Mouse (Mus musculus): ENCODE data around the gene 4933405L10Rik. TPM values are rescaled to one million over a fixed set of nuclear protein-coding genes. Genes with fewer than 3 reads are reported as not detected.

Gene 4933405L10Rik
- total RNA-seq, 2 experiments from 2014 or later = not detected

DNA sequence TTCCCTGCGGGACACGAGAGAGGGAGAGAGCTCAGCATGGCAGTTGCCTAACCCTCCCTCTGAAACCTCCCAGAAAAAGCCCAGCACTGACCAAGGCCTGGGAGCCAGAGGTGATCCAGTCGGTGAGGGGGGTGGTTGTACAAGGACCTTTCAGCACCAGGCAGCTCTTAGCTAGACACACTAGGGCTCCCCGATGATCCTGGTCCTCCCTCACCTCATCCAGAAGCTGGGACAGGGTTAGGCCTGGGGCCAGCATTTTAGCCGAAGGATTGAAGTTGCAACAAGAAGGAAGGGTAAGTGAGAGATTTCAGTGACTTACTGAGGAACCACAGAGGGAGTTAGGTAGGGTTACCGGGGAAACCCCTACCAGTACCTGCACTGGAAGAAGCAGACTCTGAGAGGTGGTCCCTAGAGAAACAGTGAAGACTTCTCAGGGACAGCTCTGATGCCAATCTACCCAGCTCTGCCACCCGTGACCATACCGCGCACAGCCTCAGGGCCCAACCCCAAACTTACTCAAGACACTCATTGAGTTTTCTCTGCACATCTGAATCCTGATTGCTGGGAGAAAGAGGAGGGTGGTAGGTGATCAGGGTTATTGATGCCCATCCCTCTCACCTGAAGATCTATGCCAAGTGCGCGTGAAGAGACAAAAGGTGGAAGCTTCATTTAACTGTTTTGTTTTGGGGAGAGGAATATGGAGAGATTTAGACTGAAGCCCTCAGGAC lies 7.8 kb upstream of the 4933405L10Rik start:
- no peak for DNase-seq
- intact Hi-C loops (cut with DNase I; ENCODE audit: low total_unique reads) = no loop called here

DNA sequence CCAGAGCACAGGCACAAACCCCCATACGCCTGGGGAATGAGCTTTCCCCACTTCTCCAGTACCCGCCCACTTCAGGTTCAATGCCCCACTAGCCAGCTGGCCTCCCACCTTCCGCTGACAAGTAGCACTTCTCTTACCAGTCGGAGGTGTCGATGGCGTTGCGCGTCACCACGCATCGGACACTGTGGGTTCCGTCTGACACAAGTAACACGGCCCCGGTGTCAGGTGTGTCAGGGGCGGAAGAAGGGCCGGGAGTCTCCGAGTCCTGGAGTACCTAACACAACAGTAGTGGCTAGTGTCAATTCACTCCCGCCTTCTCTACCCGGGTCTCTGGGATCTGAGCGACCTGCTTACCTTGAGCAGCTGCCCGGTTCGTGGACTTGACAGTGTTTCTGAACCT lies 6.9 kb upstream of the 4933405L10Rik start:
- intact Hi-C loops (cut with DNase I; ENCODE audit: low total_unique reads) = no loop called here
- peak; percentile 37 for DNase-seq

DNA sequence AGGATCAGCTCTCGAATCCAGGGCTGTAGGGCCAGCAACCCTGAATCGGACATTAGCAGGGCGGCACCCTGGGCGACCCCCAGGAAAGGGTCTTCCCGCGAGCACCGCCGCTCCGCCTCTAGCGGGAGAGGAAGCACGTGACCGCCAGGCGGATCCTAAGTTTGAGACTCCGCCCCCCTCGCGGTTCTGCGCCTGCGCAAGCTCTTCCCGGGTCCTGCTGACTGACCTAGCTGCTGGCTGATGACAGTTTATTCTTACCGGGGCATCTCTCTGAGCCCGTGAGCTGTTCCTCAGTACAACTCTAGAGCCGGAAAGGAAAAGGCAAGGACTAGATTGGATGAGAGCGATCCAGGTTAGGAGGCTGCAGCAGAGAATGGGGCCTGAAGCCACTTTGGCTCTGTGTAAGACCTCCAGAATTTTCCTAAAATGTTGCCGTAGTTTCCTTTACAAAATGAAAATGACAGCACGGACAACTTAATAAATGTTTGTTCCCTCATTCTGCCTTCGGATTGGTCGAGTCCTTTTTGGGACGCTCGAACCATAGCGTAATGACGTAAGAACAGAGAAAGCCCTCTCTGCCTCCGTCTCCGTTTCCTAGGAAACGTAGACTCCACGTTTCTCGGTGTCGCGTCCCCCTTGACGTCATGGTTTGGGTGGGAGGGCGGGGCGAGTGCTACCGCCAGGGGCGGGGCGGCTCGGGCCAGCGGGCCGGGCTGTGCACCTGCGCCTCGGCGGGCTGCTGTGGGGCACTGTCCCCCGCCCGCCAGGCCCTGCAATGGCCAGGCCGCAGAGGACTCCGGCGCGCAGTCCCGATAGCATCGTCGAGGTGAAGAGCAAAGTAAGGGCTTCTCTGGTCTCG lies 6.3 kb upstream of the 4933405L10Rik start, which contains the start of the genes Acd and Pard6a:
Gene Acd (minus strand): TSS at position 137 of the 859 bp plus-strand sequence.
Gene Pard6a (plus strand): TSS at position 183 of the 859 bp plus-strand sequence.
- intact Hi-C loops (cut with DNase I; ENCODE audit: low total_unique reads) = no loop called here
- peak; percentile 95 for DNase-seq

DNA sequence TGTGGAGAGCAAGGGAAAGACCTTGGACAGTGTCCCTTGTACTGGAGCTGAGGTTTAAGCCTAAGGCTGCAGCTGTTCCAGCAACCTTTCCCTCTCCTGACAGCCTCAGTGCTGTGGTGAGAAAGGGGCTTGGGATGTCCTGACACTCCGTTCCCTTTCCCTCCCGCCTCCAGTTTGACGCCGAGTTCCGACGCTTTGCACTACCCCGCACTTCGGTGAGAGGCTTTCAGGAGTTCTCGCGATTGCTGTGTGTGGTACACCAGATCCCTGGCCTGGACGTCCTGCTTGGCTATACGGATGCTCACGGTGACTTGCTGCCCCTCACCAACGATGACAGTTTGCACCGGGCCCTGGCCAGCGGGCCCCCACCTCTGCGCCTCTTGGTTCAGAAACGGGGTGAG lies 5.5 kb upstream of the 4933405L10Rik start:
- DNase-seq = no peak
- intact Hi-C loops (cut with DNase I; ENCODE audit: low total_unique reads) = no loop called here

DNA sequence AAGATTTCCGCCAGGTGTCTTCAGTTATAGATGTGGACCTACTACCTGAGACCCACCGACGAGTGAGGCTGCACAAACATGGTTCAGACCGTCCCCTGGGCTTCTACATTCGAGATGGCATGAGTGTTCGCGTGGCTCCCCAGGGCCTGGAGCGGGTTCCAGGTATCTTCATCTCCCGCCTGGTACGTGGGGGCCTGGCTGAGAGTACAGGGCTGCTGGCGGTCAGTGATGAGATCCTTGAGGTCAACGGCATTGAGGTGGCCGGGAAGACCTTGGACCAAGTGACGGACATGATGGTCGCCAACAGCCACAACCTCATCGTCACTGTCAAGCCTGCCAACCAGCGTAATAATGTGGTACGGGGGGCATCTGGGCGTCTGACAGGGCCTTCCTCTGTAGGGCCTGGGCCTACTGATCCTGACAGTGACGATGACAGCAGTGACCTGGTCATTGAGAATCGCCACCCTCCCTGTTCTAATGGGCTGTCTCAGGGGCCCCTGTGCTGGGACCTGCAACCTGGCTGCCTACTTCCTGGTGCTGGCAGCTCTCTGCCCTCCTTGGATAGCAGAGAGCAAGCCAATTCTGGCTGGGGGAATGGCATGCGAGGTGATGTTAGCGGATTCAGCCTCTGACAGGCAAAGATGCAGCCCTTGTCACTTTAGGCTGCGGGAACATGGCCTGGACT lies 4.6 kb upstream of the 4933405L10Rik start:
- intact Hi-C loops (cut with DNase I; ENCODE audit: low total_unique reads) = no loop called here
- DNase-seq = no peak

DNA sequence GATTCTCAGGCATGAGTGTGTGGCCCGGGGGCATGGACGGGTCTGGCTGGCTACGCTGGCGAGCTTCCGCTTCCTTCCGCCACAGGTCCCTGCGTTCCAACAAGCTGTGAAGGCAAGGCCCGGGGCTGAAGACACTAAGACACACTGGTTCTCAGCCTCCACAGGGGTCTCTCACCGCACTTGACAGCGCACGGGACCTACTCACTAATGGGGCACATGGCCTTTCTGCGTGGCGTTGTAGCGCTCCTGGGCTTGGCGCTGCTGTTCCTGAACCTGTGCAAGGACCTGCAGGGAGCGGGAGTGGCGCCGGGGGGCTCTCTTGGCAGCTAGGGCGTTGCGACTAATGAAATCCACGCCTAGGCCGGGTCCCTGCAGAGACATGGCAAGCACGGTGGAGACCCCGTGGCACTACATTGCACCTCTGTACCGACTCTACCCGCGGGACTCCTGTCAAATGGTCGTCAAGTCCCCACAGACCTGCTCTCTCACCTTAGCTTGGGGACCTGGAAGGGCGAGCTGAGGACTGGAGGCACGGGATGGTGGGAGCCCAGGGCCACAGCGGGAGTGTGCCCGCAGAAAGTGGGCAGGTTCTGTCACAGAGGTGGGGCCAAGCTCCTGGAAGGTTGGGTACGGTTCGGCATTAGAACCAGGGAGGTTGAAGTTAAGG lies 3.2 kb upstream of the 4933405L10Rik start:
- DNase-seq = no peak
- intact Hi-C loops (cut with DNase I; ENCODE audit: low total_unique reads) = no loop called here

DNA sequence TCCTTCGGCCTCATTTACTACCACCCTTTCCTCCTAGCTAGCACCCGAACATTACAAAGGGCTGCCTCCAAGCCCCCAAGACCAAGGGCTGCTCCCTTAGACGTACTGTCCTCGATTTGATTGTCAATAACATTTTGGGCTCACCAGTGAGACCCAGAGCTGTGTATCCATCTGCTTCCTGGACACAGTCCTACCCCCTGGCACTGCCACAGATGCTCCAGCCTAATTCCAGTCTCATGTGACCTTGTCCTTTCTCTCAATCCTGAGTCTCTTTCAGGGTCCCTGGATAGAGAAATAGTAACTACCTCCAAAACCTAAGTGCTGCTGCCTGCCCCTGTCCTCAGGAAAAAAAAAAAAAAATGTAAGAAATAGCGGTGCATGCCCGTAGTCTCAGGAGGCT lies 2.5 kb upstream of the 4933405L10Rik start:
- intact Hi-C loops (cut with DNase I; ENCODE audit: low total_unique reads) = no loop called here

DNA sequence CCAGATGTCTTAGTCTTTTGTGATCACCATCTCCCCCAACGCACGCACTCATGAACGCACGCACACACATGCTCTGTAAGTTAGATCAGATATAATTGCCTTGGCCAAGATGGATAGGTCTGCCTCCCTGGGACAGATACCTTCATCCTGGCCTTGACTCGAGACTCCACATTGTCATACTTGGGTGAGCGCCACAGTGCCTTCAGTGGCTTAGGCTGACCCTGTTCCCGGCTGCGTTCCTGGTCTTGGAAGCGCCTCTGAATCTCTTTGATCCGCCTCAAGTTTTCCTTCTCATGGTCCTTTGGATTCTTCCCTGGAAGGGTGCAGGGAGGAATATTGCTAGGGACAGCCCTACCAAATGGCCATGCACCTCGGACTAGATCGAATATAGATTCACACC lies 1.0 kb upstream of the 4933405L10Rik start:
- intact Hi-C loops (cut with DNase I; ENCODE audit: low total_unique reads) = no loop called here
- no peak for DNase-seq

More for the DNA sequence above, 2.5 kb upstream of the 4933405L10Rik start:
- DNase-seq = no peak

DNA sequence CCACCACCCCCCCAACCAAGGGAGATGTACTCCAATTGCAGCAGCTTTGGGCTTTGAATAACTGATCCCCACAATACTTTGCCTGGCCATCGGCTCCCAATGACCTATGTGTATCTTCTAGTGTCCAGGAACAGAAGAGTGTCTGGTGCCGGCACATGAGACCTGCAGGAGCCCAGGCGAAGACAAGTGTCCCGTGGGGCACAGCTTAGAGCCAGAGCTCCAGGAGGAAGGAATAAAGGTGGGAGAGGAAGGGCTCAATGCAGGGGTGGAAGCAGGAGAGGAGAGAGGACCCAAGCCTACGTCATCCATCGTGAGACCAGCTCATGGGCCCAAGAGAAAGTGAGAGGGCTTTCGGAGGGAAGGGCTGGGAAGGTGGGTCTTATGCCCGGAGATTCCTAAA lies 1.2 kb downstream of the 4933405L10Rik start:
- intact Hi-C loops (cut with DNase I; ENCODE audit: low total_unique reads) = no loop called here
- no peak for DNase-seq

DNA sequence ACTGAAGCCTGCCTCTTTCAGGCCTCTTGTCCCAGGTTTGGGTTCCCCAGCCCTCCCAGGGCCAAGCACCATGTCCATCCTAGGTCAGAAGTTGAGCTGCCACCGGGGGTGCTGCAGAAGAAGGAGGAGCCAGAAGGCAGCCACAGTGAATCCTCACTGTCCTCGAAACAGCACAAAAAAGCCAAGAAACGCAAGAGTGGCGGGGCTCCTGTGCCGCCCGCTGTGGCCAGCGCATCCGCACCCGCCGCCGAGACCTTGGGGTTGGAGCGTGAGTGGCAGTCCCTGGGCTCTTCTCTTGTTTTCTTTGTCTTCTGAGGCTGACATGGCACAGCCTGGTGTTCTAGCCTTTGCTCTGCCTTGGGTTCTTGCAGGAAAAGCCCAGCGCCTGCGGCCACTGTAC lies 1.9 kb downstream of the 4933405L10Rik start:
- DNase-seq = no peak
- intact Hi-C loops (cut with DNase I; ENCODE audit: low total_unique reads) = no loop called here

DNA sequence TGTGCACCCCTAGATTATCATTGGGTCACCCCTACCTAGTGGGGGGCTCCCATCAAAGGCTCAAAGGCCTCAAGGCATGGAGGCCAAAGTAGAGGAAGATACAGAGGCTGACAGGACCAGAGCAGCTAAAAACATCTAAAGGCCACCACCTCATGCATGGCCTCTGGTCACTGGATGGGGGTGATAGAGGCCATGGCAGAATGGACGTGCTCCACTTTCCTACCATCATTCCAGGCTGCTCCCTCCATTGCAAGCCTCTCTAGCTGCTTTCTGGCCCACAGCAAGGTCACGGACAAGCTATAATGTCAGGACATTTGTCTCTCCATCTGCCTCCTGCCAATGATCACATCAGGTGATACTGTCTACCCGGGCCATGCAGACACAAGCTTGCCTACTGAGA lies 4.8 kb downstream of the 4933405L10Rik start:
- no peak for DNase-seq
- intact Hi-C loops (cut with DNase I; ENCODE audit: low total_unique reads) = loop anchor here (5.0 kb wide), 2 partner anchors 120 to 215 kb away; no protein-coding TSS in a partner anchor

DNA sequence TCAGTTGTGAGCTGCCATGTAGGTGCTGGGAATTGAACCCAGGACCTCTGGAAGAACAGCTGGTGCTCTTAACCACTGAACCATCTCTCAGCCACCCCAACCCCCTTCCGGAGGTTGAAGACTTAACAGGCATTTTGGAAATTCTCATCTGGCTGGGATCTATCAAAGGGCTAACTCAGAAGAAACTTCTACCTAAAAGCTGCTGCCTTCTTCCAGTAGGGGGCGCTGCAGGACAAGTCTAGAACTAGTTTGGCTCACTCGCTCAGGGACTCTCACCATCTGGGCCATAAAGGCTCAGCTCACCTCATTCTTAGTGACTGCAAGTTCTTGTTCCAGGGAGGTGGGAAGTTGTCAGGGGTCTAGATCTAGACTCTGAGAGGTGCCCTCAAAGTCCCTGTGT lies 6.7 kb downstream of the 4933405L10Rik start:
- intact Hi-C loops (cut with DNase I; ENCODE audit: low total_unique reads) = loop anchor here (5.0 kb wide), 2 partner anchors 118 to 213 kb away; no protein-coding TSS in a partner anchor
- peak; percentile 87 for DNase-seq

DNA sequence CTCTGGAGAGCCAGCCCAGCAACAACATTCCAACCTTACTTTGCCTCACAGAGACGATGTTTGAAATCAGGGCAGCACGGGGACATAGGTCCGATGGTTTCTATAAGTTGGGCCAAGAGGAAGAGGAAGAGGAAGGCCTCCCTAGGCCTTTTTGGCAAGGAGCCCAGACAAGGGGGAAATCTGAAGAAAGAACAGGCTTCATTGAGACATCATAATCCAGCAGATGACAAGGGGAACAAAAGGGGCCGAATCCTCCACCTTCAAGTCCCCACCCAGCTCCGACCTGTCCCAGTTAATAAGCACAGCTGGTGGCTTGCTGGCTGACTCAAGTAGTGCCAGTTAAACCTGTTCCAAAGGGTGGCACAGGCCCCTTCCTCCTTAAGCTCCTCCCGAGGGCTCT lies 7.6 kb downstream of the 4933405L10Rik start:
- intact Hi-C loops (cut with DNase I; ENCODE audit: low total_unique reads) = no loop called here
- no peak for DNase-seq

DNA sequence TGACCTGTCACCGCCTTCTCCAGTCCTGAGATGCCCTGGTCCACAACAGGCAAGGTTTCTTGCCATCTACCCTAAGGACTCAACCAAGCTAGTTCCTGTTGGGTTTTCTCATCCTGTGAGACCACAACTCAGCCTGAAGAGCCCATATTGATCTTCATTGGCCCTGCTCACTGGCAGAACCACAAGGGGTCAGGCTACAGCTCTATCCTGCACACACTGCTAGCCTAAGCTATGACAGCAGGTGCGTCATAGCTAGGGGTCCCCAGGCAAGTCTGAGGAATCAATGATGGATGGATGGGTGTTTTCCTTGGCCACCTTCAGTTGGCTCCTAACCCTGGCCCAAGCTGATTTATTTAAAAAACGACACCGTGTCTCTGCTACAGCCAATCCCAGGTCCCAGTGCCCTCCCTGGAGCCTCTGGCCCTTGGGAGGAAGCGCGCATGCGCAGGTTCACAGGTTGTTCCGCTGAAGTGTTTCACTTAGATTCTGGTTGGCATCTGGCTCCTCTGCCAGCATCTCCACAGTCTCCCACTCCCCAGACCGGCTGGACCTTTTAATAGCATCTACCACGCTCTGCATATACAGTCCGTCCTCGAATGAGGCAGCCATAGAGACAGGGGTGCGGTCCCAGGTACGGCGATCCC lies 9.0 kb downstream of the 4933405L10Rik start:
- DNase-seq = no peak
- intact Hi-C loops (cut with DNase I; ENCODE audit: low total_unique reads) = no loop called here

DNA sequence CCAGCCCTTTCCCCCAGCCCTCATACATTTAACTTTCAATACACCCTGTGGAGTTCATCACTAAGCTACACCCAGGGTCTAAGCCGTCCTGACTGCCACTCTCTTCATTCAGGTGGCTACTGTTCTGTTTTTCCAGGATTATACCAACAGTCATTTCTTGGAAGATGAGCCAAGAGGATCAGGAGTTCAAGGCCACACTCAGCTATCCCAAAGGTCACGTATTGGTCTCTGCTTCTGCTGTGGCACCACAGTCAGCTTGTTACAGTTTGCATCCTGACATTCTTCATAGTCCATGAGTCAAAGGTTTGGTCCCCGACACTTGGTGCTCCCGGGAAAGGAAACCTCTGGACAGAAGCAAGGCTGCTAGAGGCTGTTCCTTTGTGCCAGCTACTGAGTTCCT lies 12.2 kb downstream of the 4933405L10Rik start:
- intact Hi-C loops (cut with DNase I; ENCODE audit: low total_unique reads) = no loop called here

DNA sequence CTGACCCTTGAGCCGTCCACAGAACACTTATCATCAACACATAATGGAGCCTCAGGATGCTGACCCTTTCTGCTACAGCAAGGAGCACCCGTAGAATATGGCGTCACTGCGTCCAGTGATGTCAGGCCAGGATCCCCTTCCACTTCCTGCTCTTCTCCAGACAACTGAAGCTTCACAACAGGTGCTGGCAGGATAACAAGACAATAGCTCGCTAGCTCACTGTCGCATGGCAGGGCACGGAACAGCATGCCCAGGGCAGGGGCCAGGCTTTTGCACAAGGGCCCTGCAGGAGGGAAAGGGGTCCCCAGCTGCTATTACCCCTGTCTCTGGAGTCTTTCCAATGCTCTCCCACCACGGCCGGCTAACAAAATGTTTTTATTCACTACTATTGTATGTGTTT lies 15.4 kb downstream of the 4933405L10Rik start:
- intact Hi-C loops (cut with DNase I; ENCODE audit: low total_unique reads) = no loop called here
- no peak for DNase-seq

More for the DNA sequence above, 12.2 kb downstream of the 4933405L10Rik start:
- no peak for DNase-seq

DNA sequence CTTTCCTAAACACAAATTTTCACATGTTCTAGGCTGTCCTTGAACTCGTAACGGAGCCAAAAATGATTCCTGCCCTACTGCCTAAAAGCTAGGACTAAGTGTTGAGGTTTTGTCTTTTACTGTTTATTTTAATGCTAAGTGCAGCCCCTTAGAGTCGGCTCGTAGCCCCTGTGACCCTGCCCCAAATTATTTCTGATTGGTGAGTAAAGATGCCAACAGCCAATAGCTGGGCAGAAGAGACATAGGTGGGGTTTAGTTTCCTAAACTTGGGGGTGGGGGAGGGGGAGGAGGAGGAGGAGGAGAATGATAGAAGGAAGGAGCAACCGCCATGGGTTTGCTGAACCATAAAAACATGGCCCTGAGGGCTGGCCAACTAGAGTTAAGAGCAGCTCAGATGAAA lies 18.3 kb downstream of the 4933405L10Rik start:
- intact Hi-C loops (cut with DNase I; ENCODE audit: low total_unique reads) = no loop called here
- no peak for DNase-seq

DNA sequence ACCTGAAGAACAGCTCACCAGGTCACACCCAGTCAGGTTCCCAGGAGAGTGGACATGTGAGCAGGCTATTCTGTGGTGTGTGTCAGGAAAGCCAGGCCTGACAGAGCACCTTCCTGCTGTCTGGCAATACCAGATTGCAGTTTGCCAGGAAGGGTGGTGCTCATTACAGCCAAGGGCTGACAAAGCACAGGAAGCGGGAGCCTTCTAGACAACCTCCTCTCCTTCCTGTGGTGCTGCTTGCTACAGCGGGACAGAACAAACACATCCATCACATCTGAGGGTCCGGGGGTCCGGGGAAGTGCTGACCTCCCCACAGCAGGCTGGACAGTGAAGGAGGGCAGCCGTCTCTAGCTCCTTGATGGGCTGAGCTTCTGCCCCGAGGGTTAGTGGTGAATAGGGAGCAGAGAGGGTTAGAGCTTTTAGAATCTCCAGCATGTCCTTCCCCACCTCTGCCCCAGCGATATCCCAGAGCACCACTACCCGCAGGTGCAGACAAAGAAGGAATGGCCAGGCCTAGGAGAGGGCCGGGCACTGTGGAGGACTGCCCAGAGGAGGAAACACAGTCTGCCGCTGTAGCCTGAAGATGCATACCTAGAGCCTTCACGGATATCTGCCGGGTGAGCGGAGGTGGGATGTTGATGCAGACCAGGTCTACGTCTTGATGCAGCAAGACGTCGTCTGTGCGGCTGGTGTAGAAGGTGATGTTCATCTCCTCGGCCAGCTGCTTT lies 20.1 kb downstream of the 4933405L10Rik start:
- intact Hi-C loops (cut with DNase I; ENCODE audit: low total_unique reads) = no loop called here
- DNase-seq = no peak

All from gastrocnemius, postnatal 14 days (tissue).